Mouse (Mus musculus) spleen, adult 12 weeks (tissue): Measurements from ENCODE around the gene Ezr.
"Not testable (repeated sequence)": the region's sequence is repeated elsewhere in the genome, so short reads cannot be mapped to it uniquely, and the experiment has no call there.

Source experiments
- DNase-seq: peaks from one replicate; pipeline ENCODE4 v3.0.0; 2022; ENCODE audit warnings: low spot score

Ezr gene

GRCm38 (mm10) chr17:6707422-6707821 lies 75.2 kb downstream of the Ezr start:
- DNase-seq = not testable (repeated sequence)

- not testable (repeated sequence) for DNase-seq
Observed at GRCm38 (mm10) chr17:6706448-6706847, 76.1 kb downstream of the Ezr start.

- DNase-seq = not testable (repeated sequence)
Observed at GRCm38 (mm10) chr17:6703381-6704270, 79.0 kb downstream of the Ezr start.

- DNase-seq = not testable (repeated sequence)
Observed at GRCm38 (mm10) chr17:6702625-6703221, 79.9 kb downstream of the Ezr start.

GRCm38 (mm10) chr17:6700077-6700476 lies 82.5 kb downstream of the Ezr start:
- not testable (repeated sequence) for DNase-seq

- not testable (repeated sequence) for DNase-seq
Observed at GRCm38 (mm10) chr17:6699502-6699901, 83.1 kb downstream of the Ezr start.

- not testable (repeated sequence) for DNase-seq
Observed at GRCm38 (mm10) chr17:6697224-6697775, 85.3 kb downstream of the Ezr start.

- not testable (repeated sequence) for DNase-seq
Observed at GRCm38 (mm10) chr17:6696521-6696920, 86.1 kb downstream of the Ezr start.

- not testable (repeated sequence) for DNase-seq
Observed at GRCm38 (mm10) chr17:6695712-6696111, 86.9 kb downstream of the Ezr start.

- peak; percentile 15 for DNase-seq
Observed at GRCm38 (mm10) chr17:6691596-6691995, 91.0 kb downstream of the Ezr start.

- not testable (repeated sequence) for DNase-seq
Observed at GRCm38 (mm10) chr17:6689344-6689743, 93.2 kb downstream of the Ezr start.
